Mouse (Mus musculus) forebrain, embryonic 10.5 days (tissue): ENCODE results near the gene Lpgat1. TPM values are rescaled to one million over a fixed set of nuclear protein-coding genes. Genes with fewer than 3 reads are reported as not detected.

Experiments
- DNase-seq: peaks from one replicate; pipeline ENCODE4 v3.0.0-alpha.2; 2017; ENCODE audit warnings: low spot score; ENCODE audit errors: extremely low spot score
- H3K27ac ChIP-seq: fragments of 300-500 bp; sonication (generic); 2 replicates; pipeline ENCODE4 v1.5.1; 2016; ENCODE audit warnings: mild to moderate bottlenecking
- H3K27me3 ChIP-seq: fragments of 300-500 bp; sonication (generic); 2 replicates; pipeline ENCODE4 v1.6.1; 2016; ENCODE audit warnings: mild to moderate bottlenecking; ENCODE audit not compliant: poor library complexity, severe bottlenecking
- H3K36me3 ChIP-seq: fragments of 300-500 bp; sonication (generic); replicated peaks from 2 replicates; pipeline ENCODE4 v1.6.1; 2016; ENCODE audit warnings: mild to moderate bottlenecking, moderate library complexity
- H3K4me1 ChIP-seq: fragments of 300-500 bp; sonication (generic); 2 replicates; pipeline ENCODE4 v1.6.1; 2016
- H3K4me3 ChIP-seq: fragments of 300-500 bp; sonication (generic); 2 replicates; pipeline ENCODE4 v1.5.1; 2016; ENCODE audit warnings: mild to moderate bottlenecking, moderate library complexity
- H3K9me3 ChIP-seq: fragments of 300-500 bp; sonication (generic); 2 replicates; pipeline ENCODE4 v1.6.1; 2016; ENCODE audit warnings: mild to moderate bottlenecking, moderate library complexity
- WGBS: fragments of 180-500 bp; shearing (Covaris S2); methylation state at CpG from one replicate; pipeline ENCODE4 v1.1.7; 2016; 5-methylcytosine and 5-hydroxymethylcytosine counted together
- polyA plus RNA-seq: library from polyadenylated mRNA; unstranded; fragments of >200 nt; fragmentation: Nextera tagmentation; extraction: Ambion mirVana; gene quantifications from 2 replicates; pipeline ENCODE4 v1.2.1, GENCODE M21; 2016

Gene Lpgat1
- polyA plus RNA-seq, result 20.9 and 21.4 TPM in 2 replicates

- peak within 1 kb of the TSS; percentile 94 for H3K4me3 ChIP-seq
- under 1% methylated on average over 101 of the region's 113 CpGs for WGBS
- no peaks in the 10 kb centered on the region for H3K9me3 ChIP-seq
- H3K4me1 ChIP-seq, result peaks cover 41% of the 10 kb centered on the region
- H3K27me3 ChIP-seq, result peaks cover 18% of the 10 kb centered on the region
- peak within 1 kb of the TSS; percentile 97 for H3K27ac ChIP-seq
- peaks cover 21% of the 10 kb centered on the region for H3K36me3 ChIP-seq
- peak; percentile 68 for DNase-seq
Measured at GRCm38 (mm10) chr1:191717601-191718498, at the start of gene Lpgat1. TSS of gene Lpgat1 (plus strand) at chr1:191717834.

- Histone ChIP-seq H3K27ac (no peak overlapping the region), H3K4me1 (no peaks in the 10 kb centered on the region), H3K36me3 (no peaks in the 10 kb centered on the region), H3K9me3 (no peaks in the 10 kb centered on the region), H3K27me3 (no peaks in the 10 kb centered on the region), H3K4me3 (no peak overlapping the region)
- WGBS, result 93% methylated on average over 9 of the region's 9 CpGs
- no peak for DNase-seq
Measured at GRCm38 (mm10) chr1:191668030-191668429, 49.6 kb upstream of the Lpgat1 start.

GRCm38 (mm10) chr1:191674071-191674470 lies 43.6 kb upstream of the Lpgat1 start:
- no peaks in the 10 kb centered on the region for H3K9me3 ChIP-seq
- H3K36me3 ChIP-seq, result no peaks in the 10 kb centered on the region
- H3K4me3 ChIP-seq, result no peak overlapping the region
- no peak for DNase-seq
- no peaks in the 10 kb centered on the region for H3K27me3 ChIP-seq
- 89% methylated on average over 5 of the region's 5 CpGs for WGBS
- no peaks in the 10 kb centered on the region for H3K4me1 ChIP-seq
- no peak overlapping the region for H3K27ac ChIP-seq

GRCm38 (mm10) chr1:191681633-191682032 lies 36.0 kb upstream of the Lpgat1 start:
- no peaks in the 10 kb centered on the region for H3K27me3 ChIP-seq
- H3K27ac ChIP-seq, result no peak overlapping the region
- no peak for DNase-seq
- no peaks in the 10 kb centered on the region for H3K4me1 ChIP-seq
- H3K4me3 ChIP-seq, result no peak overlapping the region
- 80% methylated on average over 2 of the region's 2 CpGs for WGBS
- peaks cover 18% of the 10 kb centered on the region for H3K9me3 ChIP-seq
- H3K36me3 ChIP-seq, result no peaks in the 10 kb centered on the region

GRCm38 (mm10) chr1:191687531-191687930 lies 30.1 kb upstream of the Lpgat1 start:
- 96% methylated on average over 7 of the region's 7 CpGs for WGBS
- no peak for DNase-seq
- Histone ChIP-seq H3K27me3 (no peaks in the 10 kb centered on the region), H3K4me3 (no peak overlapping the region), H3K36me3 (no peaks in the 10 kb centered on the region), H3K9me3 (peaks cover 18% of the 10 kb centered on the region), H3K27ac (no peak overlapping the region), H3K4me1 (no peaks in the 10 kb centered on the region)

GRCm38 (mm10) chr1:191693231-191693630 lies 24.4 kb upstream of the Lpgat1 start:
- DNase-seq, result no peak
- Histone ChIP-seq H3K27ac (no peak overlapping the region), H3K9me3 (no peaks in the 10 kb centered on the region), H3K36me3 (no peaks in the 10 kb centered on the region), H3K27me3 (no peaks in the 10 kb centered on the region), H3K4me1 (no peaks in the 10 kb centered on the region), H3K4me3 (no peak overlapping the region)
- WGBS, result 75% methylated on average over 4 of the region's 4 CpGs

GRCm38 (mm10) chr1:191698253-191698795 lies 19.3 kb upstream of the Lpgat1 start:
- Histone ChIP-seq H3K4me1 (no peaks in the 10 kb centered on the region), H3K27me3 (no peaks in the 10 kb centered on the region), H3K9me3 (no peaks in the 10 kb centered on the region), H3K4me3 (no peak overlapping the region), H3K36me3 (no peaks in the 10 kb centered on the region), H3K27ac (no peak overlapping the region)
- whole genome bisulfite sequencing, result 51% methylated on average over 1 of the region's 1 CpGs
- no peak for DNase-seq

GRCm38 (mm10) chr1:191704535-191704934 lies 13.1 kb upstream of the Lpgat1 start:
- H3K27me3 ChIP-seq, result no peaks in the 10 kb centered on the region
- H3K4me3 ChIP-seq, result no peak overlapping the region
- no peaks in the 10 kb centered on the region for H3K36me3 ChIP-seq
- H3K4me1 ChIP-seq, result no peaks in the 10 kb centered on the region
- WGBS, result 82% methylated on average over 4 of the region's 4 CpGs
- no peak overlapping the region for H3K27ac ChIP-seq
- H3K9me3 ChIP-seq, result no peaks in the 10 kb centered on the region
- DNase-seq, result no peak

GRCm38 (mm10) chr1:191706541-191707078 lies 11.0 kb upstream of the Lpgat1 start:
- Histone ChIP-seq H3K4me3 (no peak overlapping the region), H3K9me3 (no peaks in the 10 kb centered on the region), H3K4me1 (no peaks in the 10 kb centered on the region), H3K27ac (no peak overlapping the region), H3K36me3 (no peaks in the 10 kb centered on the region), H3K27me3 (no peaks in the 10 kb centered on the region)
- WGBS, result 63% methylated on average over 3 of the region's 3 CpGs
- no peak for DNase-seq

- Histone ChIP-seq H3K9me3 (no peaks in the 10 kb centered on the region), H3K4me1 (no peaks in the 10 kb centered on the region), H3K36me3 (no peaks in the 10 kb centered on the region), H3K4me3 (no peak overlapping the region), H3K27ac (no peak overlapping the region), H3K27me3 (no peaks in the 10 kb centered on the region)
- 93% methylated on average over 2 of the region's 2 CpGs for WGBS
- DNase-seq, result no peak
Measured at GRCm38 (mm10) chr1:191709811-191710210, 7.8 kb upstream of the Lpgat1 start.

GRCm38 (mm10) chr1:191712224-191712838 lies 5.3 kb upstream of the Lpgat1 start:
- H3K4me1 ChIP-seq, result peaks cover 4% of the 10 kb centered on the region
- H3K27me3 ChIP-seq, result peaks cover 6% of the 10 kb centered on the region; the same call in 1 of the 2 replicates
- no peak overlapping the region for H3K27ac ChIP-seq
- H3K4me3 ChIP-seq, result no peak overlapping the region
- 84% methylated on average over 4 of the region's 4 CpGs for WGBS
- H3K9me3 ChIP-seq, result no peaks in the 10 kb centered on the region
- no peaks in the 10 kb centered on the region for H3K36me3 ChIP-seq
- DNase-seq, result no peak

GRCm38 (mm10) chr1:191713813-191714212 lies 3.8 kb upstream of the Lpgat1 start:
- Histone ChIP-seq H3K27me3 (peaks cover 6% of the 10 kb centered on the region; the same call in 1 of the 2 replicates), H3K4me3 (no peak overlapping the region), H3K9me3 (no peaks in the 10 kb centered on the region), H3K36me3 (no peaks in the 10 kb centered on the region), H3K4me1 (peaks cover 10% of the 10 kb centered on the region), H3K27ac (no peak overlapping the region)
- 85% methylated on average over 3 of the region's 3 CpGs for WGBS
- DNase-seq, result no peak

- no peak for DNase-seq
- Histone ChIP-seq H3K27ac (no peak overlapping the region), H3K9me3 (no peaks in the 10 kb centered on the region), H3K4me3 (no peak overlapping the region), H3K36me3 (no peaks in the 10 kb centered on the region), H3K27me3 (peaks cover 15% of the 10 kb centered on the region), H3K4me1 (peaks cover 21% of the 10 kb centered on the region)
- 86% methylated on average over 2 of the region's 2 CpGs for WGBS
Measured at GRCm38 (mm10) chr1:191715150-191715549, 2.5 kb upstream of the Lpgat1 start.
